In the genomic region with DNA sequence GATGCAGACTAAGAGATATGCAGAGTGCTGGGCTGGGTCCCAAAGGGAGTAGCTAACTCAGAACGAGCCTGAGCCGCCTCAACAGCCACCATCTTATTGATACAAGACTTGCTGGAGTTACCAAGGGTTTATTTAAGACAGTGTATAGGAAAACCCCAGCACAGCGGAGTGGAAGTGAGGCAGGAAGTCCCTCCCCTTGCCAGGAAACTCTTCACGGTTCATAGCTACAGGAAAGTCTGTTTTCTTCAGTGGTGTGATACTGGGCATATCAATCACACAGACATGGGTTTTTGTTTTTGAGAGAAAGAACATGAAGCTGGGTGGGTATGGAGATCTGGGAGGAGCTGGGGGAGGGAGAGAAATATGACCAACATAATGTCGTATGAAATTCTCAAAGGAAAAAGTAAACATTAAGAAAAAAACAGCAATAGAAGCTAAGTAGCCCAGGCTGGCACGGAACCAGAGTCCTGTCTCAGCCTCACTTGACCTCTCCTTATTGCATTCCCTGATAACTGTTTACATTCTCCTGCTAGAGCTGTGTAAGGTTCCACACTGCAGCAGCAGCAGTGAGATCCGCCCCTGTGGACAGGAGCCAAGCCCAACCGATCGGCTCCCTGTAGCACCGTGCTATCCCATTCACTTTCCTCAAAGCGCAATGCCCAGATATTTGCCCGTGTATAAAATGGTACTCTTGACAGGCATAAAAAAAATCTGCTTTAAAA, we compare ENCODE assay signal across 8 mouse cellular contexts.
DNase-seq lines count a peak whose midpoint lies in the region; ATAC-seq and TF ChIP-seq lines count a peak whose summit lies in the region.

No protein-coding gene starts in this region.

- H3K36me3 ChIP-seq in midbrain, embryonic 10.5 days, result 0 out of 2 replicates have a peak, but pooled peaks cover 2% of the 10 kb centered on the region
- H3K36me3 ChIP-seq in midbrain, embryonic 11.5 days (ENCODE audit: control insufficient read depth, insufficient read depth, low read length), result no peaks in the 10 kb centered on the region
- H3K36me3 ChIP-seq in midbrain, embryonic 12.5 days, result no peaks in the 10 kb centered on the region

- ATAC-seq in midbrain, embryonic 11.5 days (ENCODE audit: low FRiP score), result no peak
- ATAC-seq in midbrain, embryonic 12.5 days (ENCODE audit: low FRiP score, low read depth), result no peak

- TF ChIP-seq CTCF in cortical plate, adult 2 months (IDR thresholded peaks at IDR 0.05; ENCODE audit: extremely low read depth, insufficient read depth, low read length), result no peak

- H3K4me3 ChIP-seq in midbrain, embryonic 10.5 days, result no peak overlapping the region
- no peak overlapping the region for H3K4me3 ChIP-seq in midbrain, embryonic 11.5 days (ENCODE audit: low read depth, low read length)
- H3K4me3 ChIP-seq in cortical plate, adult 2 months (ENCODE audit: insufficient read depth, low read length), result peak overlapping the region; percentile 69
- no peak overlapping the region for H3K4me3 ChIP-seq in midbrain, embryonic 12.5 days

- 77% methylated on average over 12 of the region's 12 CpGs for WGBS in midbrain, embryonic 10.5 days
- 78% methylated on average over 12 of the region's 12 CpGs for WGBS in midbrain, embryonic 11.5 days
- 73% methylated on average over 12 of the region's 12 CpGs for WGBS in midbrain, embryonic 12.5 days

- no peak for DNase-seq in midbrain, embryonic 10.5 days (ENCODE audit: low spot score)
- no peak for DNase-seq in midbrain, embryonic 11.5 days (ENCODE audit: low spot score, missing footprints)
- peak; percentile 38 to 61 for DNase-seq in heart, postnatal 36 days
- peak; percentile 69 to 76 for DNase-seq in kidney, postnatal 4 days
- DNase-seq in layer of hippocampus, adult 9-10 months (ENCODE audit: low spot score), result no peak
- DNase-seq in embryo, embryonic 10.5 days (ENCODE audit: low spot score), result no peak

- 0 out of 2 replicates have a peak, but pooled peaks have one; percentile 13 for TF ChIP-seq POLR2A in cortical plate, adult 2 months (IDR thresholded peaks at IDR 0.05; ENCODE audit: extremely low read depth, insufficient read depth, low read length)

- peaks cover 81% of the 10 kb centered on the region for H3K4me1 ChIP-seq in midbrain, embryonic 10.5 days
- peaks cover 43% of the 10 kb centered on the region for H3K4me1 ChIP-seq in midbrain, embryonic 11.5 days (ENCODE audit: control insufficient read depth, insufficient read depth, low read length)
- peaks cover 29% of the 10 kb centered on the region for H3K4me1 ChIP-seq in cortical plate, adult 2 months (ENCODE audit: control insufficient read depth, insufficient read depth, low read length)
- peaks cover 95% of the 10 kb centered on the region for H3K4me1 ChIP-seq in midbrain, embryonic 12.5 days

- H3K27me3 ChIP-seq in midbrain, embryonic 10.5 days (ENCODE audit: low read depth, poor library complexity, severe bottlenecking), result no peaks in the 10 kb centered on the region
- H3K27me3 ChIP-seq in midbrain, embryonic 11.5 days (ENCODE audit: control insufficient read depth, insufficient read depth, low read length), result no peaks in the 10 kb centered on the region
- H3K27me3 ChIP-seq in midbrain, embryonic 12.5 days, result peaks cover 5% of the 10 kb centered on the region

- H3K4me2 ChIP-seq in midbrain, embryonic 11.5 days, result no peak overlapping the region
- no peak overlapping the region for H3K4me2 ChIP-seq in midbrain, embryonic 12.5 days (replicated peaks)

- intact Hi-C loops in heart, postnatal 36 days (cut with DNase I), result no loop called here

- no peaks in the 10 kb centered on the region for H3K9me3 ChIP-seq in midbrain, embryonic 10.5 days (replicated peaks)
- H3K9me3 ChIP-seq in midbrain, embryonic 11.5 days (ENCODE audit: control insufficient read depth, low read length), result no peaks in the 10 kb centered on the region
- no peaks in the 10 kb centered on the region for H3K9me3 ChIP-seq in midbrain, embryonic 12.5 days

- H3K27ac ChIP-seq in midbrain, embryonic 10.5 days (replicated peaks), result 0 out of 2 replicates have a peak overlapping the region, but pooled peaks have one; percentile 18
- H3K27ac ChIP-seq in midbrain, embryonic 11.5 days (ENCODE audit: low read depth, low read length), result no peak overlapping the region; the same call in 1 of the 2 replicates
- 0 out of 2 replicates have a peak overlapping the region, but pooled peaks have one; percentile 13 for H3K27ac ChIP-seq in cortical plate, adult 2 months (ENCODE audit: insufficient read depth, low read length)
- H3K27ac ChIP-seq in midbrain, embryonic 12.5 days (replicated peaks), result peak overlapping the region; percentile 52

- H3K9ac ChIP-seq in midbrain, embryonic 11.5 days (ENCODE audit: low read length), result no peak overlapping the region
- H3K9ac ChIP-seq in midbrain, embryonic 12.5 days (replicated peaks), result no peak overlapping the region

Comparison
In these comparisons a context has a peak if more than half of its experiments do, and no peak if none do; other contexts are left out.
1. DNase-seq: peak in heart, postnatal 36 days (2 of 2) and kidney, postnatal 4 days (2 of 2); none in midbrain, embryonic 10.5 days (single experiment), midbrain, embryonic 11.5 days (single experiment), layer of hippocampus, adult 9-10 months (single experiment) and embryo, embryonic 10.5 days (single experiment).